Mouse (Mus musculus): ENCODE data around the gene Fars2.

GRCm38 (mm10) chr13:36265342-36265744, 148.1 kb downstream of the Fars2 start:
- TF ChIP-seq CTCF (IDR thresholded peaks at IDR 0.05; ENCODE audit: extremely low read depth, insufficient read depth, insufficient read length, insufficient replicate concordance): no peak
- TF ChIP-seq POLR2A (IDR thresholded peaks at IDR 0.05; ENCODE audit: low read depth, low read length): no peak

All from spleen, adult 2 months (tissue).